In the genomic region with DNA sequence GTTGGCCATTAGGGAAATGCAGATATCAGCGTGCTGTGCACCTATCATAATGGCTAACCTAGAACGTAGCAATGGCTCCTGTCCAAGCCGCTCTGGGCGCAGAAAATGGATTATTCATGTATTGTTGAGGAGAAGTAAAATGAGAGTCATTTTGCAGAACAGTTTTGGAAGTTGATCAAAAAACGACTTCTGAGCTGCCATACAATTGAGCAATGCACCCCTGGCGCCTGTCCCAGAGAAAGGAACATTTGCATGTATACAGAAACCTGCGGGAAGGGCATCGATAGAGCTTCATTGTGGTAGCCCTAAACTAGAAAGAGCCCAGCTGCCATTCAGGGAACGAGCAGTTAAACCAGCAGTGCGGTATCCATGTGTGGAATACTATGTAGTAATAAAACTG, we compare ENCODE assay signal across 15 mouse cellular contexts. TPM values are rescaled to one million over a fixed set of nuclear protein-coding genes. Genes with fewer than 3 reads are reported as not detected.
DNase-seq lines count a peak whose midpoint lies in the region; ATAC-seq and TF ChIP-seq lines count a peak whose summit lies in the region.
"Had no signal": no experiment of that assay in that cellular context is flagged by ENCODE, and none has a peak within 500 bp of the region (broad histone marks: within the 10 kb centered on the region; RNA-seq: fewer than 3 reads in every experiment).

No protein-coding gene starts in this region.

- no peaks in the 10 kb centered on the region for H3K4me1 ChIP-seq in forebrain, embryonic 15.5 days
- H3K4me1 ChIP-seq in forebrain, embryonic 12.5 days, result no peaks in the 10 kb centered on the region
- no peaks in the 10 kb centered on the region for H3K4me1 ChIP-seq in midbrain, embryonic 14.5 days (ENCODE audit: control insufficient read depth, insufficient read depth, low read length)
- H3K4me1 ChIP-seq in midbrain, embryonic 15.5 days, result no peaks in the 10 kb centered on the region
- H3K4me1 ChIP-seq in intestine, postnatal 0 days (replicated peaks; ENCODE audit: control insufficient read depth, insufficient read depth, low read length), result no peaks in the 10 kb centered on the region
- H3K4me1 ChIP-seq: embryonic facial prominence, embryonic 13.5 days; limb, embryonic 15.5 days; midbrain, embryonic 10.5 days; neural tube, embryonic 12.5 days had no signal

- H3K4me3 ChIP-seq in forebrain, embryonic 15.5 days, result no peak overlapping the region
- H3K4me3 ChIP-seq in forebrain, embryonic 12.5 days (replicated peaks), result no peak overlapping the region
- no peak overlapping the region for H3K4me3 ChIP-seq in midbrain, embryonic 14.5 days (replicated peaks; ENCODE audit: low read depth, low read length)
- no peak overlapping the region for H3K4me3 ChIP-seq in midbrain, embryonic 15.5 days
- H3K4me3 ChIP-seq in intestine, postnatal 0 days (ENCODE audit: low read depth, low read length), result no peak overlapping the region
- H3K4me3 ChIP-seq: embryonic facial prominence, embryonic 13.5 days; gastrocnemius, adult 2 months; limb, embryonic 15.5 days; midbrain, embryonic 10.5 days; neural tube, embryonic 12.5 days had no signal

- no peak overlapping the region for H3K4me2 ChIP-seq in forebrain, embryonic 15.5 days (replicated peaks)
- no peak overlapping the region for H3K4me2 ChIP-seq in forebrain, embryonic 12.5 days
- no peak overlapping the region for H3K4me2 ChIP-seq in midbrain, embryonic 14.5 days (ENCODE audit: low read length)
- H3K4me2 ChIP-seq in midbrain, embryonic 15.5 days, result no peak overlapping the region
- no peak overlapping the region for H3K4me2 ChIP-seq in intestine, postnatal 0 days (replicated peaks; ENCODE audit: low read depth)
- H3K4me2 ChIP-seq: embryonic facial prominence, embryonic 13.5 days; limb, embryonic 15.5 days; neural tube, embryonic 12.5 days had no signal

- ATAC-seq in forebrain, embryonic 15.5 days (replicated peaks), result peak; percentile 66
- no peak for ATAC-seq in forebrain, embryonic 12.5 days (ENCODE audit: low FRiP score)
- ATAC-seq in midbrain, embryonic 14.5 days (ENCODE audit: low FRiP score, low TSS enrichment), result no peak
- no peak; the same call in 1 of the 2 replicates for ATAC-seq in midbrain, embryonic 15.5 days (replicated peaks)
- no peak for ATAC-seq in intestine, postnatal 0 days

- TF ChIP-seq CTCF in intestine, postnatal 0 days (IDR thresholded peaks at IDR 0.05; ENCODE audit: low read depth), result no peak

- peaks cover 18% of the 10 kb centered on the region; the same call in 1 of the 2 replicates for H3K36me3 ChIP-seq in forebrain, embryonic 15.5 days
- peaks cover 5% of the 10 kb centered on the region for H3K36me3 ChIP-seq in forebrain, embryonic 12.5 days (replicated peaks)
- peaks cover 36% of the 10 kb centered on the region for H3K36me3 ChIP-seq in midbrain, embryonic 14.5 days (ENCODE audit: control insufficient read depth, insufficient read depth, low read length)
- H3K36me3 ChIP-seq in midbrain, embryonic 15.5 days (replicated peaks), result peaks cover 5% of the 10 kb centered on the region; the same call in 1 of the 2 replicates
- peaks cover 38% of the 10 kb centered on the region for H3K36me3 ChIP-seq in intestine, postnatal 0 days (ENCODE audit: control insufficient read depth, insufficient read depth)

- WGBS in forebrain, embryonic 15.5 days, result 37% methylated on average over 10 of the region's 10 CpGs
- 81% methylated on average over 10 of the region's 10 CpGs for WGBS in forebrain, embryonic 12.5 days
- WGBS in midbrain, embryonic 14.5 days, result 72% methylated on average over 10 of the region's 10 CpGs
- 63% methylated on average over 10 of the region's 10 CpGs for WGBS in midbrain, embryonic 15.5 days
- WGBS in intestine, postnatal 0 days, result 89% methylated on average over 10 of the region's 10 CpGs

- H3K27ac ChIP-seq in forebrain, embryonic 15.5 days (replicated peaks), result no peak overlapping the region
- H3K27ac ChIP-seq in forebrain, embryonic 12.5 days, result no peak overlapping the region
- H3K27ac ChIP-seq in midbrain, embryonic 14.5 days (replicated peaks; ENCODE audit: low read depth, low read length), result no peak overlapping the region
- no peak overlapping the region for H3K27ac ChIP-seq in midbrain, embryonic 15.5 days
- no peak overlapping the region for H3K27ac ChIP-seq in intestine, postnatal 0 days (ENCODE audit: low read depth, low read length)
- H3K27ac ChIP-seq: embryonic facial prominence, embryonic 13.5 days; gastrocnemius, adult 2 months; limb, embryonic 15.5 days; midbrain, embryonic 10.5 days; neural tube, embryonic 12.5 days had no signal

- H3K9ac ChIP-seq in forebrain, embryonic 15.5 days (replicated peaks), result no peak overlapping the region
- H3K9ac ChIP-seq in forebrain, embryonic 12.5 days, result no peak overlapping the region
- no peak overlapping the region for H3K9ac ChIP-seq in midbrain, embryonic 14.5 days (replicated peaks; ENCODE audit: low read length)
- H3K9ac ChIP-seq in midbrain, embryonic 15.5 days, result no peak overlapping the region
- H3K9ac ChIP-seq in intestine, postnatal 0 days (ENCODE audit: low read depth, low read length), result no peak overlapping the region
- H3K9ac ChIP-seq: embryonic facial prominence, embryonic 13.5 days; limb, embryonic 15.5 days; neural tube, embryonic 12.5 days had no signal

- DNase-seq in midbrain, embryonic 14.5 days, result peak; percentile 51
- peak; percentile 60 for DNase-seq in brain, adult 2 months (ENCODE audit: low read depth, low spot score)
- DNase-seq in lung, postnatal 10 days, result peak; percentile 17
- no peak for DNase-seq in kidney, adult 18-20 months
- DNase-seq: cerebellum, adult 9-11 months; gastrocnemius, adult 2 months; kidney, postnatal 14 days had no signal

- H3K9me3 ChIP-seq in forebrain, embryonic 15.5 days, result no peaks in the 10 kb centered on the region
- H3K9me3 ChIP-seq in forebrain, embryonic 12.5 days, result no peaks in the 10 kb centered on the region; the same call in 1 of the 2 replicates
- no peaks in the 10 kb centered on the region for H3K9me3 ChIP-seq in midbrain, embryonic 14.5 days (ENCODE audit: control insufficient read depth, low read length)
- H3K9me3 ChIP-seq in midbrain, embryonic 15.5 days, result no peaks in the 10 kb centered on the region
- H3K9me3 ChIP-seq in intestine, postnatal 0 days (ENCODE audit: control insufficient read depth), result no peaks in the 10 kb centered on the region
- H3K9me3 ChIP-seq: embryonic facial prominence, embryonic 13.5 days; limb, embryonic 15.5 days; midbrain, embryonic 10.5 days; neural tube, embryonic 12.5 days had no signal

- H3K27me3 ChIP-seq in forebrain, embryonic 15.5 days, result no peaks in the 10 kb centered on the region
- H3K27me3 ChIP-seq in forebrain, embryonic 12.5 days, result no peaks in the 10 kb centered on the region
- H3K27me3 ChIP-seq in midbrain, embryonic 14.5 days (ENCODE audit: control insufficient read depth, insufficient read depth, low read length), result no peaks in the 10 kb centered on the region
- no peaks in the 10 kb centered on the region for H3K27me3 ChIP-seq in midbrain, embryonic 15.5 days (replicated peaks)
- H3K27me3 ChIP-seq in intestine, postnatal 0 days (replicated peaks; ENCODE audit: control insufficient read depth, insufficient read depth, low read length), result no peaks in the 10 kb centered on the region
- H3K27me3 ChIP-seq: embryonic facial prominence, embryonic 13.5 days; limb, embryonic 15.5 days; neural tube, embryonic 12.5 days had no signal

RNA-seq across cellular contexts. Expression of a gene that starts 18.2 kb away (rescaled TPM):
- 136 and 138 TPM in 2 replicates for polyA plus RNA-seq in forebrain, embryonic 15.5 days (2015; fragmentation: Nextera tagmentation; extraction: Ambion mirVana)
- 103 and 106 TPM in 2 replicates for polyA plus RNA-seq in forebrain, embryonic 12.5 days (2016; fragmentation: Nextera tagmentation; extraction: Ambion mirVana)
- 130 and 139 TPM in 2 replicates for polyA plus RNA-seq in midbrain, embryonic 14.5 days (2014; fragmentation: Nextera tagmentation; extraction: Ambion mirVana)
- 133 and 134 TPM in 2 replicates for polyA plus RNA-seq in midbrain, embryonic 15.5 days (2015; fragmentation: Nextera tagmentation; extraction: Ambion mirVana)
- 156 and 160 TPM in 2 replicates for polyA plus RNA-seq in intestine, postnatal 0 days (2015; fragmentation: Nextera tagmentation; extraction: Ambion mirVana)

RNA-seq across cellular contexts. Expression of a gene that starts 32.7 kb away (rescaled TPM):
- 12.9 and 14.4 TPM in 2 replicates for polyA plus RNA-seq in forebrain, embryonic 15.5 days (2015; fragmentation: Nextera tagmentation; extraction: Ambion mirVana)
- 10.9 and 11.2 TPM in 2 replicates for polyA plus RNA-seq in forebrain, embryonic 12.5 days (2016; fragmentation: Nextera tagmentation; extraction: Ambion mirVana)
- 14.0 and 15.8 TPM in 2 replicates for polyA plus RNA-seq in midbrain, embryonic 14.5 days (2014; fragmentation: Nextera tagmentation; extraction: Ambion mirVana)
- 15.8 and 16.7 TPM in 2 replicates for polyA plus RNA-seq in midbrain, embryonic 15.5 days (2015; fragmentation: Nextera tagmentation; extraction: Ambion mirVana)
- polyA plus RNA-seq in intestine, postnatal 0 days (2015; fragmentation: Nextera tagmentation; extraction: Ambion mirVana), result 10.6 and 11.1 TPM in 2 replicates

RNA-seq across cellular contexts. Expression of a gene that starts 35.9 kb away (rescaled TPM):
- 1,422 and 1,532 TPM in 2 replicates for polyA plus RNA-seq in forebrain, embryonic 15.5 days (2015; fragmentation: Nextera tagmentation; extraction: Ambion mirVana)
- polyA plus RNA-seq in forebrain, embryonic 12.5 days (2016; fragmentation: Nextera tagmentation; extraction: Ambion mirVana), result 2,961 and 3,101 TPM in 2 replicates
- 916 and 1,070 TPM in 2 replicates for polyA plus RNA-seq in midbrain, embryonic 14.5 days (2014; fragmentation: Nextera tagmentation; extraction: Ambion mirVana)
- 694 and 721 TPM in 2 replicates for polyA plus RNA-seq in midbrain, embryonic 15.5 days (2015; fragmentation: Nextera tagmentation; extraction: Ambion mirVana)
- 922 and 974 TPM in 2 replicates for polyA plus RNA-seq in intestine, postnatal 0 days (2015; fragmentation: Nextera tagmentation; extraction: Ambion mirVana)
